Mouse (Mus musculus) v-Abl transformed pro-B cells (cell line): ENCODE data around the gene Xdh.

ENCODE experiments used
- in situ Hi-C, 2 experiments: fragments of 400-800 bp; cut with MboI; formaldehyde crosslinking; loops; one replicate each; pipeline ENCODE4 v1.15.1; 2025; ENCODE audit not compliant: unreplicated experiment in 2 of 2

The Xdh gene

DNA sequence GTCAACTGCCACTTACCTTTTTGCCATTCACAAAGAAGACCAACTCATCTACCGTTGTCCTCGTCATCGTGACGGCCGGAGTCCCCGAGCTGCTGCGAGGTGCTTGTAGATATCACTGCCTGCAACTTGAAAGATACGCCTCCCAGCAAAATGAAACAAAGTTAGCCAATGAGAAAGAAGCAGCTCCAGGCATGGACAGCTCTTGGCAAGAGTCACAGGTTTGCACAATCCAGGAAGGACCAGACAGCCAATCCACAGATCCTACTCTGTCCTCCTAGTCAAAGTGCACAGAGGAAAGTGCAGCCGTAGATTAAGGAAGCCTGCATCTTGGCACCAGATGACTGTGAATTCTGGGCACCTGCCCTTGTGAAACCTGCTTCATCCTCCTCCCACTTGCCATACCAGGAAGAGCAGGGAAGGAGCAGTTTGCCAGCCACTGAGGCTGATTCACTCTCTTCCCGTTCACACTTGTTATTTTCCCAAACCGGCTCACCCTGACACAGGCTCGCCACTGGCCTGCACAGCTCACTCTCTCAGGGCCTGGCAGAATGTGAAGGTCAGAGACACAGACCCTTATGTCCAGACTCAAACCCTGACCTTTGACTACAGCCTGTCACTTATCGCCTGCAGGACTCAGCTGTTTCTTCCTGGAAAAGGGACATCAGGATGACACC is at the start of gene Xdh:
Gene Xdh, minus strand, starts transcription at position 135 of the 674 bp plus-strand sequence.
- in situ Hi-C loops: loop anchor here (10.0 kb wide), 1 partner anchor 345 kb away; the partner anchor contains the start of gene Memo1 (in 2 of the 2)

DNA sequence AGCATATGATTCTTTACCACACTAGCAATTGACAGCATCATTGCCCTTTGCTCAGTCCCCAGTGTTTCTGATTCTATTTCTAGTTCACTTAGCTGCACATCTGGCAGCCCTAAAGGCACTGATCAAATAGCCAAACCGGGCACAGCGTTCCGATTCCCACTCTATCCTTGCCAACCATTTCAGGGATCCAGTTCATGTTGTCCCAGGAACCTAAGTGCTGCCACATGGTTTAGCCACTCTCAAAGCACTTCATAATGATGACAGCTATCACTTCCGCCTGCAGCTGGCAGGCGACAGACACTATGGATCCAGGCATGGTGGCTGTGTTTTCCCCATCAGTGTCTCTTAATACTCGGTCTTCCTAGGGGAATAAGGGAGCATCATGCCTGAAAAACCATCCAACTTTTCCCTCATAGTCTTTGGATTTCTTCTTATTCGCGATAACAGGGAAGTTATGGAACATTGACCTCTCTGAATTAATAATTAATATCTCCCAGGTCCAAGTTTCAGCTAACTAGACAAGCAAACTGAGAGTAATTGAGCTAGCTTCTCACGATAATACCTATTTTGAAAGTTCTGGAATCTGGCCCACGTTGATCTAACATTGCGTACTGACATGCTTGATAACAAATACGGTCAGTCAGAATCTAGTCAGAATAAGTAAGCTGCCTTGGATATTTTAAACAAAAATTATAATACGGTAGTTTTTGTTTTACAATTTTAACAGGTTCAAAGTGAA is 46.1 kb upstream of the Xdh start:
- in situ Hi-C loops: no loop called here

DNA sequence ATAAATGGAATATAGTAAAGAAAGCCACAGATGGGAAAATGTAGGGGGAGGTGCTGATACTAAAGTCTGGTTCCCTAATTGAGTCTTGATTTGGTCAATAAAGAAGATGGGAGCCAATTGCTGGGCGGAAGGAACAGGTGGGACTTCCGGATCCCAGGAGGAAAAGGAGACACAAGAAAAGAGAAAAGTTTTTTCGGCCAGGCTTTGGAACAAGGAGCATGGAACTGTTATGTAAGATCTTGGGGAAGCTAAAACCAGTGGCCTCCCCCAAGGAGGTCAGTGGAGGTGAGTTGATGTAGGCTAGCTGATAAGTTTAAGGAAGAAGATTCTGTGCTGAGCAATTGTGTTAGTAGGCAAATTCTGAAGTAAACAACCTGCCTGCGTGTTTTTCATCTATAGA is 41.3 kb upstream of the Xdh start:
- in situ Hi-C loops: no loop called here

DNA sequence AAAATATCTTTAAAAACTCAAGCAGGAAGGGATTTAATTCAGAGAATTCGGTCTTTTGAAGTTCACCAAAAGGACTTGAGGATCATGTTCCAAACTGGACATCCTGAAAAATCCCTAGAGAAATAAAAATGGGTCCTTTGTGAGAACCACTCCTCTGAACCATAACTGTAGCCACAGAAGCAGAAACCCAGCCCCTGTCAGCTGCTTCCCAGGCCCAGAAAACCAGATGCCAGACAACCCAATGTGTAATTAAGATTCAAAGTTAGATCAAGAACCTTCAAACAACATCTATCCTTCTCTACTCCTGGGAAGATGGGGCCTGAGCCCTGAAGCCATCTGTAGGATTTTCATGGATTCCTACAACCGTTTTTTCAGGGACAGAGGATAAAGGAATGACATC is 36.6 kb upstream of the Xdh start:
- in situ Hi-C loops: no loop called here

DNA sequence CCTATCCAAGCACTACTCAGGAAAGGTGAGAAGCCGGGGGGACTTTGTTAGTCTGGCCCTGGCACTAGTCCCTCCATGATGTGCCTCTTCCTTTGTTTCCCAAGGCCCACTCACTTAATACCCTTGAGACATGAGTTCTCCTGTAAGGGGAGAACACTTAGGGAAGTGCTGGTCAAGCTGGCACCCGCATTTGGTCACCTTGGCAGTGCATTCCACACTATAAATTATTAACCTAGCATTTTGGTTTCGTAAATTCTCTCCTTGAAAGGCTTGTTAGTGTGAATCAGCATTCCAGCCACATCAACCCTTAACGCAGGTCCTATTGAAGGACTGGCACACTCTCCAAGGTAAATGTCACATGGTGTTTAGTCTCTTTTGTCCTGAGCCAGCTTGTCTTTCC is 35.9 kb upstream of the Xdh start:
- in situ Hi-C loops: no loop called here

DNA sequence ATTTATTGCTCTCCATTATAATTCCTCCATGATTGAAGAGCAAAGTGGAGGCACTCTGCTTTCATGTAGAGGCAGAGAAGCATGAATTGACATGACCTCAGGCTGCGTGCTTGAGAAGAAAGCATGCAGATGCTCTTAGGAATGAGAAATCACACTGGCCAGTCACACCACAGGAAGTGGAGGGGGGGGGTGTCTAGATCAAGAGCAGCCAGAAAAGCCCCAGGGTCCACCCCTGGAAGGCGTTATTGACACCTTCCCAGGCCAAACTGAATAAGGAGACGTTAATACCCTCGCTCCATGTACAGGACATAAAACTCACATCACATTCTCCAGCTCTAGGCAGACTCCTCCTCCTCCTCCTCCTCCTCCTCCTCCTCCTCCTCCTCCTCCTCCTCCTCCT is 34.5 kb upstream of the Xdh start:
- in situ Hi-C loops: no loop called here

DNA sequence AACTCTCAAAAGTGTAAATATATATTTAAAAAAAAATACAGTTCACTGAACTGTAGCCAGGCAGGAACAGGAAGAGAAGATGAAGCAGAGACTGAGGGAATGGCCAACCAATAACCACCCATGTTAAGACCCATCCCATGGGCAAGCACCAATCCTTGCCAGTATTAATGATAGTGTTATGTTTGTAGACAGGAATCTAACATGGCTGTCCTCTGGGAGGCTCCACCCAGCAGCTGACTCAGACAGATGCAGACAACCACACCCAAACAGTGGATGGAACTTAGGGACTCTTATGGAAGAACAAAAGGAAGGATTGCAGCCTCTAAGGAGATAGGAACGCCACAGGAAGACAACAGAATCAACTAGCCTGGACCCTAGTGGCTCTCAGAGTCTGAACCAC is 32.9 kb upstream of the Xdh start:
- in situ Hi-C loops: no loop called here

DNA sequence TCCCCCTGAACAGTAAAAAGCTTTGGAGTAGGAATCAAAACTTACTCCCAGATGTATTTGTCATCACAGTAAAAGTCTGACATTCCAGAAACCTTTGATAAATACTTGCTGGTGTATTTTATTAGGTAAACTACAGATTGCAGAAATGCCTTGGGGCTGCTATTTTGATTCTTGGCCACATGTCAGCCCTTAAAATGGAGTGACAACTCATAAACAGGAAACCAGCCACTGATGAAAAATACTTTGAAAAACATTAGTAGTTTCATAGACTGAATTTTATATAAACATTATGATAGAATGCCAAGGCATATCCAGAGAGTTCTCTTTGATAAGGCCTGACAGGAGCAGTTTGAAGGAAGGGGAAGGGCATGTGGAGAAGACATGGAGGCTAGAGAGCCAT is 26.1 kb upstream of the Xdh start:
- in situ Hi-C loops: no loop called here

DNA sequence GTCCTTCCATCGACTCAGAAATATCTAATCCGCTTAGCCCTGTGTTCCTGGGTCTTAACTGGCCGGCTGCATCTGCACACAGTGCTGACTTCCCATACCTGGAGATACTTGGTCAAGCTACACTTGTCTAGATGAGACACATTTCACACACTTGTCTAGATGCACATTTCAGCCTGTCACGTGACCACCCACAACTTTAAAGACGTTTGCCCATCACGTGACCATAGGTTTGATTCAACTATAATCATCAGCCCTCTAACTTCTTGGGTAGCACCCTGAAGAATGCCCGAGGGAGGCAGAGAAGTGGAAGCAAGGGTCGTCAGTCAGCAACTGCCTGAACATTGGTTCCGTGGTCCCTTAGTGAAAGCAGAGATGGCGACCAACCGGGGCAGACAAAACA is 22.7 kb upstream of the Xdh start:
- in situ Hi-C loops: no loop called here

DNA sequence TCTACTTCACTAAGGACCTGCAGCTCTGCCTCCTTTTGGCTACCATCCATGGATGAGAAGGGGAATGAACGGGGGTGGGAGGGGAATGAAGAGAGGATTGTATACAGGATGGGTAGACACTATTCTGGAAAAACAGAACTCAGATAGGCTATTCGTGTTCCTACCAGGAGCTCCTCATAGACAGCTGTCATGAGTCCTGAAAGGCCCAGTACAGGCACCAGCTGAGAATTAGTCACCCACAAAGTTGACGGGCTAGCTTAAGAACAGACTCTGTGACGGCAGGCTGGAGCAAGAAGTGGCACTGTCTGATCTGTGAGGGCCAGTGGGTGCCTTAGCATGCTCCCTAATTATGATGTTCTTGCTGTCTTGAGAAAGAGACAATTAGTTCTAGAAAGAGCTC is 21.3 kb upstream of the Xdh start:
- in situ Hi-C loops: no loop called here

DNA sequence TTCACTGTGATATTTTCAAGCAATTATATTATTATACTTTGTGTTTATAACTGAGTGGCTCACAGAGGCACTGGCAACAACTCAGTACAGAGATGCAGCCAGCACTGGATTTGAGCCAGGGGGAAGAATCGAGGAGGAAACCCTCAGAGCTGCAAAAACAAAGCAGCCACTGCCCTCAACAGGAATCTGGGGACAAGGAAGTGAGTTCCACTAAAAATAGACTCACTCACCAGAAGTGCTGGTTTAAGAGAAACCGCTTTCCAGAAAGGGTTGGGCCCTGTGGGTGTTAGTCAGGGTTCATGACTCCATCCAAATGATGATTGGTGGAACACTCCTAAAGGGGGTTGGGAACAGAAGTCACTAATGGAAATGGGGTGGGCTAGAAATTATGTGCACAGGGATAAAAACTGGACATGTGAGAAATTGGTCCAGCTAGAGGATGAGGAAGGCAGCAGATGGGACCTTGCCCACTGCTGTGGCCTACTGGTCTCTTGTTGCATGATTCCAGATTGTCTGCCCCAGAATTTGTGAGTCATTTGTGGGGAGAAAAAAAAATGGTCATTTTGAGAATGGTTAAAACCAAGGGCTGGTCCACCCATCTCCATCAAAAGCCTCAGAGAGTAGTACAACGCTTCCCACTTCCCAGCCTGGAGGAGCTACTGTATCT is 20.5 kb upstream of the Xdh start:
- in situ Hi-C loops: no loop called here

DNA sequence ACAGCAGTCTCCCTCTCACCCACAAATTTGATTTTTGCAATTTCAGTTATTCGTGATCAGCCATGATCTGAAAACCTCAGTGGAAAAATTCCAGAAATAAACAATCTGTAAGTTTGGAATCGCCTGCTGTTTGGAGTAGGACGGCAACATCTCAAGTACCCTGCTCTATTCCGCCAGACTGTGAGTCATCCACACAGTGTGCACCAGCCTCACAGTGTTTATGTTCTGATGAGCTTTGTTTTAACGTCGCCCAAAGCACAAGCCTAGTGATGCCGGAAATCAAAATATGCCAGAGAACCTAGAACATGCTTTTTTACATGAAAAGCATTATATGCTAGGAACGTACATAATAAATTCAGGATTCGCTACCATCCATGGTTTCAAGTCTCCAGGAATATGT is 14.9 kb upstream of the Xdh start:
- in situ Hi-C loops: no loop called here

DNA sequence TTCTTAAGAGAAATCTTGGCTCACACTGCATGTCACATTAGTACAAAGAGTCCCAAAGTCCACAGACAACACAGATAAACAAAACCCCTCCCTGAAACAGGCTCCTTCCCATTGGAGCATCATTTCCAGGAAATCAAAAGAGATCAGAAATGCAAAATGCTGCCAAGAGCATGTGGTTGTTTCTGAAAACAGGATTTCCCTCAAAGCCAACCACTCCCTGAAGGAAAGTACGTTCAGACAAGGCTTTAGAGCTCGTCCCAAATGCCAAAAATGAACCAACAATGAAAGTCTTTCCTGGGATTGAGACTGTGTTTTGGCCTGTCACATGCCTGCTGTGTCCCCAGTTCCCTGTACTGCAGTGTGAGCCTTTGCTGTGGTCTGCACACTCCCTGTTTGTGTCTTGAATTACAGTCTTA is 12.6 kb upstream of the Xdh start:
- in situ Hi-C loops: no loop called here

DNA sequence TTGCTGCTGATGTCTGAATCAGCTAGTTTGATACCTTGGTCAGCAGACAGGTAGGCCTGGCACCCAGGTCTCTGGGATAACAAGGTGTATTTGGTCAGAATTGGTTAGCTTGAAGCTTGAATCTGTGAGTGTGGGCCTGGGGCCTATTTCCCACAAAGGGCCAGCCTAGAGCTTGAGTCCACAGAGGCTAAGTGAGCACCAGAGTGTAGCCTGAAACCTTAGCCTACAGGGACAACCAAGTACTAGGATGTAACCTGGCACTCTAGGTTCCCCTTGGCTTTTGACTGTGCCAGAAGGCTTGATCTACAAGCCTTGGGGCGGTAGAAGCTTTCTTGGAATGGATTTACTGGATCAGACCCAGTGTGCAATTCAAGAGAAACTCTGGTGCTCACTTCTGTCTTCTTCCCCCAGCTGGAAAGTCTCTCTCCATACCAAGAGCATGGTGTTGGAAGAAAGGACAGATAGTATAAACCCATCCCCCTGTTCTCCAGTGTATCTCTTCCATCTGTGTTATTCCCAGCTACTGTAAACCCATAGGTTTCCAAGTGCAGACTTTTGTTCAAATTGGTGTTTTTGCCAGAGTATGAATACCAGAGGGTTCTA is 11.9 kb upstream of the Xdh start:
- in situ Hi-C loops: no loop called here

DNA sequence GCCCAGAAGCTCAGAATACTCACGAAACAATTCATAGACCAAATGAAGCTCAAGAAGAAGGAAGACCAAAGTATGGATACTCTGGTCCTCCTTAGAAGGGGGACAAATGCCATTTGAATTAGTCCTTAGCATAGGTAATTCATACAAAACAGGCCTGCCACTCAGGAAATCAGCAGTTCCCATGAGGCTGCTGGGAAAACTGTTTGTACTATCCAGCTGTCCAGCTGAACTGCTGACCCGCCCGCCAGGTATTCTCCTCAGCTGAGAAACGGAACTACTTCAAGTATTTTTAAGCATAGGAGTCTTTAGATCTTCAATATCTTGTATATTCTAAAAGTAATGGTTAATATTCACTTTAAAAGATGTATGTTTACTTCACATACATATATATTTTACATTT is 10.7 kb upstream of the Xdh start:
- in situ Hi-C loops: no loop called here

DNA sequence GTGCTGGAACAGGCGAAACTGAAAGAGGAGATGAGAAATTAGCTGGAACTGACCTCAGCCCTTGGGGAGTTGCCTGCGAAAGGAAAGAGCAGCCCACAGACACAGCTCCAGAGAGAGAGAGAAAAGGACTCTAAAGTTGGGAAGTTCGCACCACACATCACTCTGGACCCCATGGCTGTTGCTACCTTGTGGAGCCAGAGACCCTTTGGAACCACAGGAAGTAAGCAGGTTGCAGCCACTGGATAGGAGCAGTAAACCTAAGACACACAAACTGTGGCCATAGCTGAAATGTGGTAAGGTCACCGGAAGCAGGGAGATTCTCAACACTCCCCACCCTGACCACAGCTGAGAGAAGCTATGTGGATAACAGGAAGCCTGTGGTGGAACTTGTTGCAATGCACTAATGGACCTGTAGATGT is 2.1 kb upstream of the Xdh start:
- in situ Hi-C loops: loop anchor here (10.0 kb wide), 1 partner anchor 343 kb away; the partner anchor contains the start of gene Memo1 (in 2 of the 2)

DNA sequence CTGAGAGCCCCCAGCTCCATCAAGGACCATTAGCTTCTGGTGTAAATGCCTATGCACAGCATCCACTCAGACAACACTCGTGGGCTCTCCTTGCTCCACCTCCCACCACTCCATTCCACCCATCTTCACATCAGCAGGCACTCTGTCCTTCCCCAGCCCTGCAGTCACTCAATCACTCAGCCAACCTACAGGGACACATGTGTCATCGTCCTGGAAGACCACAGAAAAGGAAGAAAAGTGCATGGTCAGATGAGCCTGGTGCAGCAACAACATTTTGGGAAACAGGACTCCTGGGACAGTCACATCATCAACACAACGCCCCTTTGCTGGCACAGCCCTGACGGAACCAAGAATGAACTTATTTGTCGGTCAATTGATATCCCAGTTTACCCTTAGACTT is 974 bp upstream of the Xdh start:
- in situ Hi-C loops: loop anchor here (10.0 kb wide), 1 partner anchor 344 kb away; the partner anchor contains the start of gene Memo1 (in 2 of the 2)

DNA sequence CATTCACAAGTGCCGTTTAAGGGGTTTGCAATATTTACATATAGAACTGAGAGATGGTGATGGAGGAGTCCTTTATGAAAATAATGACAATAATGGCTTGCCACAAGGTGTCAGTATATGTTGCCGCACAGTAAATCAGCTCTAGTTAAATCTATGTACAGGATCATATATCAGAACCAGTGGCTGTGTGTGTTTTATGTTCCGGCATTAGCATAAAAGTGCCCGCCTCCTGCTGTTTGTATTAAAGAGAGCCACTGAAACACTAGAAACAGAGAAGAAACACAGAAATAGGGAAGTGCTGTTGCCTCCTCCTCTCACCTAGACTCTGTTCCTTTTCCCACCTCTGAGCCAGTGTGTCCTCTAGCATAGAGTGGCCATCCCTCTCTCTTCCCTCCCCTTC is 498 bp downstream of the Xdh start:
- in situ Hi-C loops: no loop called here

DNA sequence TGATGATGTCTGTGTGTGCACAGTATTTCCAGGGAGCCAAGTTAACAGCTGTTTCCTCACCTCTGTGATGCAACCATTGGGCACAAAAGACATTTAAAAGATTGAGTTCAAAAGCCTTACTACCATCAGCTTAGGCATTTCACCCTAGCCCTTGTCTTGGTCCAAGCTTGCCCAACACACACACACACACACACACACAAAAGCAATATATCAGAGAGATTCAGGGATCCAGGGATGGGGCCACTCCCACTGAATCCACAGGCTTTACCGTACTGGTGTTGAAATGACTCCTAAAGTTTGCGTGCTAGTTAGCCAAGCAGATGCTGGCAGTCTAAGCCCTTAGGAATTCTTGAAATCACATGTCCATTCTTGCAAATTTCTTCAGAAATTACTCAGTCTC is 1.2 kb downstream of the Xdh start:
- in situ Hi-C loops: no loop called here

DNA sequence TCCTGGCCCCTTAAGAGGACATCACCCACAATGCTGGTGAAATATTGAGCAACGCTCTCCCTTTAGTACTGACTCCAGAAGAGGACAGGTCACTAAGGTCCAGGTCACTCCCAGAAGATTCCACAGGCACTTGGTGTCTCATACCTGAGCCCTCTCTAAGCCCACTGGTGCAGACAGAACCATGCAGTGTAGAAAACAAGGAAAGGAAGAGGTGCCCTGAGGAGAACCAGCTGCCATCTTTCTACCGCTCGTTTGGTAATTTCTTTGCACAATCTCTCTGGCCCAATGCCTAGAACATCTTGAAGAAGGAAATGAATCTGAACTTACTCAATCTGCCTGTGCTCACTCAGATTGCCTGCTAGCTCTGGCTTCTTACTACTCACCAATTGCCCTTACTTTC is 2.0 kb downstream of the Xdh start:
- in situ Hi-C loops: no loop called here

DNA sequence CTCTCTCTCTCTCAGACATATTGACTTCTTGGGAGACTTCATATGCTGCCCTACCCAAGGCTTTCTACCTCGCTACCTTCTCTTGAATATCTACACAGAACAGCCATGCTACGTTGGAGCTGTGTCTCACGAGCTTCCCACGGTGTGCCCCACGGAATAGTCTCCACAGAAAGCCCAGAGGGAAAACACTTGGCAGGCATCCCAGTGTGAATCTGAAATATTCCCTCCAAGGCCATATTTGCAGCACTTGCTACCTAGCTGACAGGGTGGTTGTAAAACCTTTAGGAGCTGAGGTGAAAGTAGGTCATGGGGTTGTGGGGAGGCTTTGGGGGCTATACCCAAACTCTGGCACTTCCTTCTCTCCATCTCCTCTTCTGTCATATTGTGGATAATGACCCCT is 3.1 kb downstream of the Xdh start:
- in situ Hi-C loops: no loop called here
